Mouse (Mus musculus): ENCODE results near the gene Ttc28. TPM values are rescaled to one million over a fixed set of nuclear protein-coding genes. Genes with fewer than 3 reads are reported as not detected.

Ttc28 gene
- polyA plus RNA-seq, 1 experiment from 2014 or later, result 2.9 TPM

DNA sequence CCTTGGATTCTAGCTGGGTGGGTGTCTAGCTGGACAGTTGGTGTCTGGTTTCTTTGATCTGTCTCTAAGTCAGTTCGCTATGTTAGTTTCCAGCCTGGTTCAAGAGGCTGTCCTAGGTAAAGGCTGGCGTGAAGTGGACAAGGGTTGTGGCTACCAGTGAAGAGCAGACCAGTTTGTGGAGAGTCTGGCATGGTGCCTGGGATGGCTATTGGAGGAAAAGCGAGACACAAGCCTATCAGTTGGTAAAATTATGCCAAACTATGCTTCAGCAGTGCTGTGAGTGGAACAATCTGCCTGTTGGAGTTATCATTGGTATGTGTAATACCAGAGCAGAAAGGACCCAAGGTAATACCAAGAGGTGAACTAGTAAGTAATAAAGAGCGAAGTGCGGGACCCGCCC, 166.8 kb downstream of the Ttc28 start:
- Histone ChIP-seq H3K36me3 (ENCODE audit: control insufficient read depth, insufficient read depth) (no peaks in the 10 kb centered on the region), H3K4me3 (ENCODE audit: low read depth, low read length) (no peak overlapping the region), H3K9me3 (ENCODE audit: control insufficient read depth) (no peaks in the 10 kb centered on the region), H3K27me3 (replicated peaks; ENCODE audit: control insufficient read depth, insufficient read depth, low read length) (no peaks in the 10 kb centered on the region), H3K4me2 (replicated peaks; ENCODE audit: low read depth) (no peak overlapping the region), H3K27ac (ENCODE audit: low read depth, low read length) (no peak overlapping the region), H3K9ac (ENCODE audit: low read depth, low read length) (no peak overlapping the region), H3K4me1 (replicated peaks; ENCODE audit: control insufficient read depth, insufficient read depth, low read length) (peaks cover 7% of the 10 kb centered on the region; the same call in 1 of the 2 replicates)
- 78% methylated on average over 6 of the region's 6 CpGs for WGBS
- ATAC-seq, result no peak
- TF ChIP-seq CTCF (IDR thresholded peaks at IDR 0.05; ENCODE audit: low read depth), result no peak

DNA sequence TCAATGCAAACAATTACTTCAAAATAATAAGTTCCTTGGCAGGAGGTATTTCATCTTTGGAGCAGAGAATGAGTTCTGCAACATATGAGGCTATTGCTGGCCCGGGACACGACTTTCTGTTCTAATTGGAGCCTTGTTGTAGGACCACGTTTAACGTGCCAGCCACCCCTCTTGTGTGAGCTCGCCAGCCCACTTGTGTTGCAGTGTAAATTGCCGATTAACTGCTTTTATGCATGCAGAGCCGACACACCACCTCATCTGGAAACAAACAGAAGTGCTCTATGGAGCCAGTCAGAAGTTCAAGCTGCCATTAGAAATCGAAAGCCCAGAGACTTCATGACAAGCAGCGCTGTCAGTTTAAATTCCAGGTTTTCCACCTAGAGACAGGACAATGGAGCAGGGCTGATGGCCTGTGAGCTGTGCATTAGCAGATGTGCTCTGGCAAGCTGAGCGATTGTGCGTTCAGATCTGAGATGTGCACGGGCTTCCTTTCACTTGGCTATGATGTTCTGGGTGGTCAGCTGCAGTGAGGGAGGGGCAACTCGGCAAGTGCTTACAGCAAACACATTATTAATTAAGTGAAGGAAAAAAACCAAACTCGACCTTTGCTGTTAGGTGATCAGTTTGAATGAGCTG, 167.4 kb downstream of the Ttc28 start:
- H3K9me3 ChIP-seq (ENCODE audit: control insufficient read depth), result no peaks in the 10 kb centered on the region
- H3K9ac ChIP-seq (ENCODE audit: low read depth, low read length), result no peak overlapping the region
- H3K4me1 ChIP-seq (replicated peaks; ENCODE audit: control insufficient read depth, insufficient read depth, low read length), result peaks cover 7% of the 10 kb centered on the region; the same call in 1 of the 2 replicates
- no peaks in the 10 kb centered on the region for H3K27me3 ChIP-seq (replicated peaks; ENCODE audit: control insufficient read depth, insufficient read depth, low read length)
- H3K27ac ChIP-seq (ENCODE audit: low read depth, low read length), result no peak overlapping the region
- ATAC-seq, result no peak
- no peak overlapping the region for H3K4me3 ChIP-seq (ENCODE audit: low read depth, low read length)
- TF ChIP-seq CTCF (IDR thresholded peaks at IDR 0.05; ENCODE audit: low read depth), result no peak
- WGBS, result 50% methylated on average over 14 of the region's 14 CpGs
- no peaks in the 10 kb centered on the region for H3K36me3 ChIP-seq (ENCODE audit: control insufficient read depth, insufficient read depth)
- peak overlapping the region; percentile 24; the same call in 1 of the 2 replicates for H3K4me2 ChIP-seq (replicated peaks; ENCODE audit: low read depth)

DNA sequence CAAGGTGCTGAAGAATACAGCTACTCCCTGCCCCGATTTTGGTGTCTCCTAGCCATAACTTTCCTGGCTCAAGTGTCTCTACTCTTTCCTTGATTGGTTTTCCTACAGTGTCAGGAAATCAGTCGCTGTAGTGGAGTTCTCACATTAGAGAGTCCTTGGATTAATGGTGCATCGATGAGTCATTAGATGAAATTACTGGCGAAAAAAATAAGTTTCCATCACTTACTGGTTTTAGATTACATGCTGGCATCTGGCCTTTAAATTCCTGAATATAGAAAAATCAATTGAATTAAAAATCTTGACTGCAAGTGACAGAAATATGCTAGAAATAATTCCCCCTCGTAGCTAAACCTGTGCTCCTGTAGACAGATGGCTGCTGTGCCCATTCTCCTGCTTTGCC, 168.4 kb downstream of the Ttc28 start:
- H3K9me3 ChIP-seq (ENCODE audit: control insufficient read depth), result no peaks in the 10 kb centered on the region
- WGBS, result 76% methylated on average over 5 of the region's 5 CpGs
- no peak for TF ChIP-seq CTCF (IDR thresholded peaks at IDR 0.05; ENCODE audit: low read depth)
- no peak for ATAC-seq
- H3K4me3 ChIP-seq (ENCODE audit: low read depth, low read length), result no peak overlapping the region
- H3K4me2 ChIP-seq (replicated peaks; ENCODE audit: low read depth), result no peak overlapping the region
- H3K27ac ChIP-seq (ENCODE audit: low read depth, low read length), result no peak overlapping the region
- H3K9ac ChIP-seq (ENCODE audit: low read depth, low read length), result no peak overlapping the region
- H3K4me1 ChIP-seq (replicated peaks; ENCODE audit: control insufficient read depth, insufficient read depth, low read length), result peaks cover 7% of the 10 kb centered on the region; the same call in 1 of the 2 replicates
- H3K27me3 ChIP-seq (replicated peaks; ENCODE audit: control insufficient read depth, insufficient read depth, low read length), result no peaks in the 10 kb centered on the region
- no peaks in the 10 kb centered on the region for H3K36me3 ChIP-seq (ENCODE audit: control insufficient read depth, insufficient read depth)

DNA sequence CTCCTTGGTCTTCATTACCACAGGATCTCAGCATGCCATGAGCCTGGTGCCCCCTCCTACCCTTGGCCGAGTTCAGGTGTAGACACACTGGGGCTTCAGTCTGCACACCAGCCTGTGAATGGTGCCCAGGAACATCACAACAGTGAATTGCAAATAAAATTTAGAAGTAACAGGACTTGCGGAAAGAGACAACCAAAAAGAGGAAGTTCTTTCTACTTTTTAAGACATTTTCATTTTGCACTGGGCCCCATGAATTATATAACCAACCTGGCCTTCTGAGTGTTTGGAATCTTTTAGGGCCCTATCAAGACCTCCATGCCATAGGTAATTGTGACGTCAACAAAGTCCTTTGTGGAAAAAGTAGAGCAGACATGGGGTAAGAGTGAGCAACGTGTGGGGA, 170.0 kb downstream of the Ttc28 start:
- Histone ChIP-seq H3K27ac (ENCODE audit: low read depth, low read length) (no peak overlapping the region), H3K9ac (ENCODE audit: low read depth, low read length) (no peak overlapping the region), H3K27me3 (replicated peaks; ENCODE audit: control insufficient read depth, insufficient read depth, low read length) (no peaks in the 10 kb centered on the region), H3K36me3 (ENCODE audit: control insufficient read depth, insufficient read depth) (no peaks in the 10 kb centered on the region), H3K9me3 (ENCODE audit: control insufficient read depth) (no peaks in the 10 kb centered on the region), H3K4me2 (replicated peaks; ENCODE audit: low read depth) (no peak overlapping the region), H3K4me1 (replicated peaks; ENCODE audit: control insufficient read depth, insufficient read depth, low read length) (0 out of 2 replicates have a peak, but pooled peaks cover 13% of the 10 kb centered on the region), H3K4me3 (ENCODE audit: low read depth, low read length) (no peak overlapping the region)
- no peak for ATAC-seq
- WGBS, result 89% methylated on average over 4 of the region's 4 CpGs
- no peak for TF ChIP-seq CTCF (IDR thresholded peaks at IDR 0.05; ENCODE audit: low read depth)

DNA sequence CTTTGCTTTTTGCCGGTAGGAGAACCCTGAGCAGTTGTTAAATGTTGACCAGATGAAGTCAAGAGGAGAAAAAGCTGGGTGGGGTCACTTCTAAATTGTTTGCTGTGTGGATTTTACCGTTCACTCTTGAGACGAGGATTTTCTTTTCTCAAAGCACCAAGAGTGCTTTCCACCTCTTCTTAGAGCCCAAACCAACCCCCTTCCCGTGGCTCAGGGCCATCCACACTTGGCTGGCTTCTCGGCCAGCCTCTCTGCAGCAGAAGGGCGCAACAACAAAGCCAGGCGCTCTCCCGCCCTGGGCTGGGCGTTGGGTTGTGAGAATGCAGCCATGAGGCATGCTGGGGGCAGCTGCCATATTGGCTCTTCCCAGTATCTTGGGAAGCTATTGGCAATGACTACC, 170.5 kb downstream of the Ttc28 start:
- Histone ChIP-seq H3K4me3 (ENCODE audit: low read depth, low read length) (no peak overlapping the region), H3K27me3 (replicated peaks; ENCODE audit: control insufficient read depth, insufficient read depth, low read length) (no peaks in the 10 kb centered on the region), H3K4me1 (replicated peaks; ENCODE audit: control insufficient read depth, insufficient read depth, low read length) (peaks cover 19% of the 10 kb centered on the region; the same call in 1 of the 2 replicates), H3K36me3 (ENCODE audit: control insufficient read depth, insufficient read depth) (no peaks in the 10 kb centered on the region), H3K9ac (ENCODE audit: low read depth, low read length) (no peak overlapping the region), H3K4me2 (replicated peaks; ENCODE audit: low read depth) (no peak overlapping the region), H3K9me3 (ENCODE audit: control insufficient read depth) (no peaks in the 10 kb centered on the region), H3K27ac (ENCODE audit: low read depth, low read length) (no peak overlapping the region)
- no peak for ATAC-seq
- no peak for TF ChIP-seq CTCF (IDR thresholded peaks at IDR 0.05; ENCODE audit: low read depth)
- 66% methylated on average over 9 of the region's 9 CpGs for WGBS

DNA sequence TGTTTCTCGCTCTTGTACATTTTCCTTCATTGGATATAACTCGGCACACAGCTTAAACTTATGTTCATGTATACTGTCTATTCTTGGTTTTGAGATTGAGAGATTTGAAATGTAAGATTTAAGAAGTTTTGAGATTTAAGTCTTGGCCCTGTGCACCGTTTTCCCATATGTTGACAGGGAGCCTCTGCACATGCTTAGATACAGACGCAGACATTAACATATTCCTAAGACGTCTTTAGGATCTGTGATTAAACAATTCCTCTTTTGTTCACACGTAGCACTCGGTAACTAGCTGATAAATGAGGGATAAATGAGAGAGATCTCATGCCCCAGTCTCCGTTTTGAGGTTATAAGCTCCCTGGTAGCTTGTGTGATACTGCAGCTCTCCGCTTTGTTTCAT, 174.8 kb downstream of the Ttc28 start:
- WGBS, result 73% methylated on average over 9 of the region's 9 CpGs
- Histone ChIP-seq H3K27ac (ENCODE audit: low read depth, low read length) (no peak overlapping the region), H3K4me3 (ENCODE audit: low read depth, low read length) (no peak overlapping the region), H3K4me1 (replicated peaks; ENCODE audit: control insufficient read depth, insufficient read depth, low read length) (peaks cover 12% of the 10 kb centered on the region; the same call in 1 of the 2 replicates), H3K9me3 (ENCODE audit: control insufficient read depth) (no peaks in the 10 kb centered on the region), H3K4me2 (replicated peaks; ENCODE audit: low read depth) (no peak overlapping the region), H3K9ac (ENCODE audit: low read depth, low read length) (no peak overlapping the region), H3K36me3 (ENCODE audit: control insufficient read depth, insufficient read depth) (no peaks in the 10 kb centered on the region), H3K27me3 (replicated peaks; ENCODE audit: control insufficient read depth, insufficient read depth, low read length) (no peaks in the 10 kb centered on the region)
- ATAC-seq, result no peak
- no peak for TF ChIP-seq CTCF (IDR thresholded peaks at IDR 0.05; ENCODE audit: low read depth)

Measured in intestine, postnatal 0 days (tissue).